Mouse (Mus musculus) heart, adult 8-10 months (tissue): Measurements from ENCODE around the gene Kcnq2. TPM values are rescaled to one million over a fixed set of nuclear protein-coding genes. Genes with fewer than 3 reads are reported as not detected.

Experiments used
- DNase-seq: peaks from one replicate; pipeline ENCODE4 v3.0.0; 2022; ENCODE audit warnings: low spot score
- total RNA-seq, 4 experiments: library from RNA; stranded (reverse); gene quantifications; 2 replicates each; pipeline ENCODE4 v1.2.4; 2022

The Kcnq2 gene
- total RNA-seq, 4 experiments from 2014 or later = 0.06 to 0.12 (median 0.09) TPM; not detected in 1

DNA sequence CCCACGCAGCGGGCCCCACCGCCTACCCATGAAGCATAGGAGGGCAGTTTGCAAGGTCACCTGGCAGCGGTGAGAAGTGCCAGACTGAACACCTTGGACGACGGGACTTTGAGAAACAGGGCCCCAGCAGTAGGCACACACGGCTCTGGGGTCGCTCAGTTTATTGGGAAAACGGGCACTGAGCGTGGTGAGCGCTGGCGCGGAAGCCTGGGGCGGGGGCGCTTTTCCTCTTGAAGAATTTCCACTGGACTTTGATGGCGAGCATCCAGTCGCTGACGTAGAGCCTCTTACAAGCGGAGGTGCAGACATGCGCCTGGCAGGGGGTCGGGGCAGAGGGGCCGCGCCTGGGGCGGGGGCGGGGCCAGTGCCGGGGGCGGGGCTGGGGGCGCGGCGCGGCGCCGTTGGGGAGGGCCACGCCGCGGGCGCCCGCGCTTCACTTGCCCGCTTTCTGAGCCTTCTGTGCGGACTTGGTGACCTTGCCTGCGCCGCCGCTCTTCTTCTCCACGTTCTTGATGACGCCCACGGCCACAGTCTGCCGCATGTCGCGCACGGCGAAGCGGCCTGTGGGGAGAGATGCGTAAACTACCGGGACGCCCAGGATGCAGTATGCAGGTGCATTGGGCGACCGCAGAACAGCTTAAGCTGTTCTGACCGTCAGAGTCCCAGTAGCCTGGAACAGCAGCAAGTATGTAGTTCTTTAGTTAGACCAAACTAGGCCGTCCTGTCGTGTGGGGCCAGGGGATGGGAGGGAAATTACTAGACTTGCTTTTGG, 12.6 kb upstream of the Kcnq2 start:
- no peak for DNase-seq

DNA sequence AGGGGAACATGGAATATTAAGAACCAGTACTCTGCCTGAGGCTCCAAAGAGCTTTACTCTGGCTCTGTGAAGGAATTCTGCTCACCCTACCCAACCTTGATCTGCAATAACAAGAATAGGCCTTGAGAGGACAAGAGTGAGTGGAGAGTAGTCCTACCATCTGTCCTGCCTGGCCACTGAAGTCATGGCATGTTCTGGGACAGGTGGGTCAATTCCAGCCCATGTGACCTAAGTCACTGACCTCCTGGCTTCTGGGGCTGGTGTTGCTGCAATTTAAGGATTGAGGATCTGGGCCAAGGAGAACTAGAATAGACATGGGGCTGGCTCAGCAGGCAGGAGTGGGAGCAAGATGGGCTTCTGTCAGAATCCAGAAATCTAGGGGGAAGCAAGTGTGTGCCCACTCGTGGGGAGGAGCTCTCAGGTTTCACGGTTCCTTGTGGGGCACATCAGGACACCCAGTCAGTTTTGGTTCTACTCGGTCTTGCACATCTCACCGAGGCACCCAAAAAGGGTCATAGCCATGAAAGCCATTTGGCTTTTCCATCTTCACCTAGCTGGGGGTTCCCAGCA, 12.0 kb upstream of the Kcnq2 start:
- no peak for DNase-seq

DNA sequence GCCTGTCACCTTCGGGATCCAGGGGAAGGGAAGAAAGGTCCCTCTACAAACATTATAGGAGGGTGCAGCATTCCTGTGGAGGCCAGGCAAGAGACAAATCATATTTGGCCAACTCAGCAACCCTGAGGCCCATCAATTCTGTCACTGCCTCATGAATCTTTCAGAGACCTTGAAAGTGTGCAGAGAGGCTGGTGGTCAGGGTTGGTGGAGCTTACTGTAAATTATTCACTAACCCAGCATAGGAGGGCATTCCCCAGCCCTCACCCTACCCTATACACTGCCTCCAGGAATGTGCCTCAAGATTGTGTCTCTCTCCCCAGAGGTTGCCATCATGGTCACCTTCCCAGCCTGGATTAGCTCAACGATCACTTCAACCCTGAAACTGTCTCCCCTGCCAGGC, 9.6 kb upstream of the Kcnq2 start:
- DNase-seq = no peak

GRCm38 (mm10) chr2:181143509-181144276, 8.6 kb upstream of the Kcnq2 start:
- no peak for DNase-seq

DNA sequence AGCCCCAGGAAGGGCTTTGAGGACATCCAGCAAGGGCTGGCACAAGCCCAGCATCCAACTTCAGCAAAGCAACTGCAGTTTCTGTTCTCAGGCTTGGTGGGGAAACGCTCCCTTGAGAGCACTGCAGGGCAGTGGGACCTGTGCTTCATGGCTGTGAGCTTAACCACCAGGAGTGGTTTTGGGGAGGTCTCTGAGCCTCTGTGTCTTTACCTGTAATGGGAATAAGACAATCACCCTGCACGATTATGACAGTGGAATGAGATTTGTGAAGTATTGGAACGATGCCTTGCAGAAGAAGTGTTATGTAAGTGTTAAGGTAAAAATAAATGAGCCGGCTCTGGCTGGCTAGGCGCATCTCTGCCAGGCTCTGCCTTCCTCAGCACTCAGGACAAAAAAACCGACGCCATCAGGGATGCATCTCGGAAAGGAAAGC, 7.6 kb upstream of the Kcnq2 start:
- no peak for DNase-seq

DNA sequence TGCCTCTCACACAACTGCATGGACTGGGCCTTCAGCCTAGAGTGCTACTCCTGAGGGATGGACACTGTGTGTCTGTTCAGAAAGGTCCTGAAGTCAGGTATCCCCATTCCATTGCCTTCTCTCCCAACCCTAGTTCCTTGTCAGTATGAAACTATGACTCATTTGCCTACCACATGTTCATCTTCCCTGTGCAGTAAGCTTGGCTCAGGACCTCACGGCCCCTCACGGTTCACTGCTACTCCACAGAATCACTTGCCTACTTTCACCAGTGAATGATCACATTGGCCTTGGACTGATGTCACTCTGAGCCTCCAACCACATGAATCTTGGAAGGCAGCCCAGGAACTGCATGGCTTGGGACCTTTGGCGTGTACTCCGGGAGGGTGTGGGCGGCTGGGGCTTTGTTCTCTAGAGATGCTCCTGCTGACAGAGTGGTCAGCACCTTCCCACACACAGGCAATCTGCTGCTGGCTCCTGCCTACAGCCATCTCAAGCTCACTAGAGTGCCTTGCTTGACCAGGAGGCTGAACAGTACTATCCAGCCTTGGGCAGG, 4.6 kb upstream of the Kcnq2 start:
- no peak for DNase-seq

- DNase-seq = no peak
These were observed 1.8 kb upstream of the Kcnq2 start for GRCm38 (mm10) chr2:181136934-181137333.

DNA sequence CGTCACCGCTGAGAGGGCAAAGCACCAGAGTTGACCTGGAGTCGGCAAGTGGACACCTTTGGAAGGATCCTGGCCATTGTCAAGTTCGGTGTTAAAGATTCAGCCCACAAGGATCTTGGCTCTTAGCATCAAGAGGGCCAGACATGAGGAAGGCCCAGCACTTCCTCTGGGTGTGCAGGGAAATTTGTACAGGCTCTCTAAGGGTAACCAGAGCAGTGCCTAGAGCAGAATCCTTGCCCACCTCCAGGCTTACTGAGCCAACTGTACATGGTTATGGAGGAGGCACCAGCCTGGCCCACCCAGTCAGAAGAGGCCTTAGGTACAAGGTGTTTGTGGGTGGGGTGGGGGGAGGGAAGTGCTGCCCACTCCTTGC, 332 bp upstream of the Kcnq2 start:
- DNase-seq = no peak

DNA sequence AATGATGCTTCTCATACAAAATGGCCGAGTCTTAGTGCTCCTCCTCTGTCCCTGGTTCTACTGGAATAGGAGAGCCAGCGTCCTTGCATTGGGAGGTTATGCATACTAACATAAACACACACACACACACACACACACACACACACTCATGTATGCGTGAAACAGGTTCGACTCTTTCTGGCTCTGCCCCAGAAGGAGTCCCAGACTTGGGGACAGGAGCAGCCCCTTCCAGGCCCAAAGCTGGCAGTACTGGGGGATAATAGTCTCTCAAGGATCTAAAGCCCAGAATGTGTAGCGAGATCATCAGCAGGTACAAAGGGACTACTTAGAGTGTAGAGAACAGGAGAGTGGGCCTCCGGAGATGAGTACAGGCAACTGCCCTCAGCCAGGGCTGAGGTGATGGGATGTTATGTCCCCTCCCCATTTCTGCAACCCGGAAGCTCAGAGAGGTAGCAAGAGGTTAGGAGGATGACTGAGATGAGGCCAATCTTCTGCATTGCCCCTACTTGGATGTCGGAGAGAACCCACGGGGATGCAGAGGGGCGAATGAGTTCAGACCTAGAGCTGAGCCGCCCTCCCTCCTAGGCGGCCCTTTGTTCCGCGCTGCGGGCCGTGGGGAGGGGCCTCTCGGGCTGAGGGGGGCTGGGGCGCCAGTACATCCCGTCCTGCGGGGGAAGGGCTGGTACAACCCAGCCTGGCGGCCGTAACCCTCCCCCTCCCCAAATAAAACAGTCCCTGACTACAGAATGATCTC, 1.1 kb downstream of the Kcnq2 start:
- DNase-seq = no peak

GRCm38 (mm10) chr2:181130245-181130644, 4.9 kb downstream of the Kcnq2 start:
- DNase-seq = no peak

DNA sequence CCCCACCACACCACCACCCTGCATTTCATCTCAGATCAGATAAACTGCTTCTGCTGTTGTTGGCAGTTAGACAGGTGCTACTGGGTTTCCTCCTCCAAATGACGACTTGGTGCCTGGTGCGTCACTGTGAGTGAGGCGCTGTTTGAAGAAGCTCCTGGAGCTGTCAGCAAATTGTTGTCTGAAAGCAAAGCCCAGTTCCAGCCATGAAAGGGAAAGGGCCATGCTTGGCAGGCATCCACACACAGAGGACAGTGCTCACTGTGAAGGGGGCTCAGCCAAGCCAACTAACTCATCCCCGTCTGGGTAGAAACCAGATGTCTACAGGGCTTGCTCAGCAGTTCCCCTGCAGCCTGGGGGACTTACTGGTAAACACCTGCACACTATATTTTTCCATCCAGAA, 6.1 kb downstream of the Kcnq2 start:
- DNase-seq = no peak

DNA sequence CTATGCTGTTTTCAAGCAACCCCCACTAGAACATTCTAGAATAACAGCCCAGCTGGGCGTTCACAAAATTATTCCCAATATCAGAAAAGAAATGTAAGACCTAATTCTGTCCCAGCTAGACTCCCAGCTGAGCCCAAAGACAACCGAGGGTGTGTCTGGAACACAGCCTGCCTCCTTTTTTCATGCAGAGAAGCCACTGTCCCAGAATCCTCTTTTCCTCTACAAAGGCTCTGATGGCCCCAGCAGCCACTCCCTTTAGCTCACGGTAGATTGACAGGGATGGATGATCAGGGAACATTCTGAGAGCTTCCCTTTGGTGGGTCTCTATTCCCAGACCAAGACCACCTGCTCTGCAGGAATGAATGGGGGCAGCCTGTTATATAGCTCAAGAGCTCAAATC, 7.3 kb downstream of the Kcnq2 start:
- no peak for DNase-seq

DNA sequence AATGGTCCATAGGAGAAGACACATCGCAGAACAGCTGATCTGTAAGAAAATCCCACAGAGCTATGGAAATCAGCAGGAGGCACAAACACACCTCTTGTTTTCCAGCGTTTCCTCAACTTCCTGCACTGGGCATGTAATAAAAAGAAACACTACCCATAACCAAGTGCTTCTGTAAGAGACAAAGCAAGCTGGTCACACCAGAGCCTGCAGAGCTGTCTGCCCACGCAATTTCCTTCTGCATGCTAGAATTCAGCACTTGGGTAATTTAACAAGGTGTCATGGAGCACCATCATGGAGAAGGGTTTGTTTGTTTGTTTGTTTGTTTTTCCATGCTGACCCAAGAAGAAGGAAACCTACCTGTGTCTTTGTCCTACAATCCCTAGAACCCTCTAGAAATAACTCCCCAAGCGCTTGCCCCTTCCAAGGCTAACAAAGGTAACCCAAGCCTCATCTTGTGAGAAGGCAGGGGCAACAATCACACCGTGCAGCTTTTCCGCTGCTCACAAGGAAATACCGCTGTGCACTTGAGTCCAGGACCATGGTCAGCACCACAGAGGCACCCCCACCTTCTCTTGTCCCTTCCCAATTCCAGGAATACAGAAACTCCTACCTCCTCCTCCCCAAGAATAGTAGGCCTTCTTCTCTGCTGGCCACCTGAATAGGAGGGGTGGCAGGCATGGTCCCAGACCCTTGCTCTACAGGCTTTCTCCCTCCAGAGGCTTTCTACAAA, 9.2 kb downstream of the Kcnq2 start:
- no peak for DNase-seq

DNA sequence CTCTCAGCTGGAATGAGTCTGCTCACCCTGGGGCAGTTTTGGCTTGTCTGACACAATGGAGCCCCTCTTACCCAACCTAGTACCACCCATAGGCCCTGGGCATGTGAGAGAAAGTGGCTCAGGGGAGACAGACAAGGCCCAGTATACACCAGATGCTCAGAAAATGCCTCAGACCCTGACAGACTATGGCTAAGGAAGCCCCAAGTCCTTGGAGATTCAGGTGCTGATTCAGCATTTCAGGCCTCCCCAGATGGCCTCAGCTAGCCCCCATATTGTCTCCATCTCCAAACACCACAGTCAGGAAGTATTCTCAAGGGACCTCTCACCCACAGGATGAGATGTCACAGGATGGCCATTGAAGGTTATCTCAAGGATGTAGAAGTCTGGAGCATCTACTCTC, 12.5 kb downstream of the Kcnq2 start:
- no peak for DNase-seq

- DNase-seq = no peak
These were observed 14.1 kb downstream of the Kcnq2 start for GRCm38 (mm10) chr2:181120922-181121449.

DNA sequence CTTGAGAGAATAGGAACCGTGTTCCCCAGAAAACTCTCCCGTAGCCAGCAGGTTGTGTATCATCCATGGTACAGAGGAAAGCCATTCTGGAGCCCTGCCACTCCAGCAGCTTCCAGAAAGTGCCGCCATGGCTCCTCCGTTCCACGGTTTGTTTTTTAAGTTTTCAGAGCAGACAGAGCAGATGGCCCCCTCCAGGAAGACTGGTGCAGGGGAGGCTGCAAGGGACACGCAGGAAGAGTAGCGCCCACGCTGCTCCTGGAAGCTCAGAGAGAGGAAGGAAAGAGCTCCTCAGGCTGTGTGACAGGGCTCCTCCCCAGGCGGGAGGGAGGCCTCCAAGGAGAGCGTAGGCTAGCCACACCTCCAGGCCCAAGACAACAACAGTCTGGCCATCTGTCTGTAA, 15.1 kb downstream of the Kcnq2 start:
- no peak for DNase-seq

GRCm38 (mm10) chr2:181116436-181116835, 18.7 kb downstream of the Kcnq2 start:
- DNase-seq = no peak

GRCm38 (mm10) chr2:181115367-181115766, 19.7 kb downstream of the Kcnq2 start:
- no peak for DNase-seq

GRCm38 (mm10) chr2:181113762-181114361, 21.2 kb downstream of the Kcnq2 start:
- no peak for DNase-seq

GRCm38 (mm10) chr2:181111665-181112064, 23.4 kb downstream of the Kcnq2 start:
- no peak for DNase-seq
